In the genomic region with DNA sequence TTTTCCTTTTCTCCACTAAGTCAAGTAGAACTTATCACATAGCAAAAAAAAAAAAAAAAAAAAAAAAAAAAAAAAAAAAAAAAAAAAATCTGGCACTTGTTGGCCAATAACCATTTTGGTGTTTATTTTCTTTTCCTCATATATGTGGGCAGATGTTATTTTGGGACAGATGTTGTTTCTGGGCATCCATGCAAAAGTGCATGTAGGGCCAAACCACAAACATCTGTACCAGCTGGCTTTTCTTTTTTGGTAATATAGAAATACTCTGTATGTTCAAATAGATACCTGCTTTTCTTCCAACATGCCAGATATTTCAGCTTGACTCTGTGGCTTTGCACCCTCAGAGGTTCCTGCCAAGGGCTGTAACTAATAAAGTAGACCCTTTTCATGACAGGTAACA, we compare ENCODE assay signal across 49 mouse cellular contexts. TPM values are rescaled to one million over a fixed set of nuclear protein-coding genes. Genes with fewer than 3 reads are reported as not detected.
"Had no signal": no experiment of that assay in that cellular context is flagged by ENCODE, and none has a peak within 500 bp of the region (broad histone marks: within the 10 kb centered on the region; RNA-seq: fewer than 3 reads in every experiment).

No protein-coding gene starts in this region.

- ATAC-seq: hindbrain, embryonic 16.5 days; hindbrain, postnatal 0 days; inflammation-experienced regulatory T-cells, adult 6 months; intestine, embryonic 15.5 days; intestine, embryonic 16.5 days; intestine, postnatal 0 days had no signal

- H3K9me3 ChIP-seq: heart, embryonic 12.5 days; heart, embryonic 13.5 days; heart, embryonic 15.5 days; hindbrain, embryonic 10.5 days; hindbrain, embryonic 12.5 days; hindbrain, embryonic 13.5 days; hindbrain, embryonic 15.5 days; intestine, embryonic 15.5 days had no signal

- H3K36me3 ChIP-seq: heart, embryonic 12.5 days; heart, embryonic 13.5 days; heart, embryonic 15.5 days; hindbrain, embryonic 10.5 days; hindbrain, embryonic 12.5 days; hindbrain, embryonic 13.5 days; hindbrain, embryonic 15.5 days; intestine, embryonic 15.5 days had no signal

- H3K27me3 ChIP-seq: heart, embryonic 12.5 days; heart, embryonic 13.5 days; heart, embryonic 15.5 days; hindbrain, embryonic 12.5 days; hindbrain, embryonic 13.5 days; hindbrain, embryonic 15.5 days; intestine, embryonic 15.5 days had no signal

- H3K4me2 ChIP-seq: heart, embryonic 11.5 days; heart, embryonic 12.5 days; heart, embryonic 13.5 days; heart, embryonic 15.5 days; hindbrain, embryonic 12.5 days; hindbrain, embryonic 13.5 days; hindbrain, embryonic 14.5 days; hindbrain, embryonic 15.5 days; intestine, embryonic 15.5 days had no signal

- H3K4me1 ChIP-seq: heart, embryonic 12.5 days; heart, embryonic 13.5 days; heart, embryonic 15.5 days; hindbrain, embryonic 10.5 days; hindbrain, embryonic 12.5 days; hindbrain, embryonic 13.5 days; hindbrain, embryonic 15.5 days; intestine, embryonic 15.5 days had no signal

- H3K27ac ChIP-seq: heart, embryonic 13.5 days; heart, embryonic 15.5 days; hindbrain, embryonic 10.5 days; hindbrain, embryonic 12.5 days; hindbrain, embryonic 13.5 days; hindbrain, embryonic 14.5 days; hindbrain, embryonic 15.5 days; hindbrain, postnatal 0 days; intestine, embryonic 15.5 days; kidney, postnatal 0 days; layer of hippocampus, adult 2 months; left cerebral cortex, adult 2 months had no signal

- H3K9ac ChIP-seq: heart, embryonic 12.5 days; heart, embryonic 13.5 days; heart, embryonic 15.5 days; hindbrain, embryonic 12.5 days; hindbrain, embryonic 13.5 days; hindbrain, embryonic 14.5 days; hindbrain, embryonic 15.5 days; intestine, embryonic 15.5 days had no signal

- DNase-seq: heart, postnatal 10 days; heart, postnatal 14 days; heart, postnatal 36 days; heart, postnatal 4 days; kidney, adult 11 months; kidney, adult 18-20 months; kidney, adult 2 months; kidney, adult 8-10 months; kidney, adult 9 months; kidney, postnatal 10 days; kidney, postnatal 14 days; kidney, postnatal 25 days; kidney, postnatal 36 days; kidney, postnatal 4 days; layer of hippocampus, adult 9-11 months; layer of hippocampus, postnatal 36 days had no signal

- H3K4me3 ChIP-seq: heart, embryonic 12.5 days; heart, embryonic 13.5 days; heart, embryonic 15.5 days; hindbrain, embryonic 10.5 days; hindbrain, embryonic 12.5 days; hindbrain, embryonic 13.5 days; hindbrain, embryonic 15.5 days; intestine, embryonic 15.5 days; layer of hippocampus, adult 2 months; left cerebral cortex, adult 2 months had no signal

RNA-seq across cellular contexts. Expression of a gene that starts 51.2 kb away (rescaled TPM):
- total RNA-seq: hematopoietic stem cell, adult 5-6 weeks had no signal
- polyA plus RNA-seq: inflammation-experienced regulatory T-cells, adult 6 months; large intestine, adult 2 months had no signal

RNA-seq across cellular contexts. Expression of a gene that starts 52.1 kb away (rescaled TPM):
- total RNA-seq: heart, postnatal 10 days; heart, postnatal 14 days; heart, postnatal 25 days; heart, postnatal 36 days; heart, postnatal 4 days; hematopoietic stem cell, adult 5-6 weeks; hindbrain, postnatal 0 days; layer of hippocampus, adult 18-20 months; layer of hippocampus, adult 2 months; layer of hippocampus, adult 8-10 months; layer of hippocampus, postnatal 10 days; layer of hippocampus, postnatal 14 days; layer of hippocampus, postnatal 25 days; layer of hippocampus, postnatal 36 days had no signal
- polyA plus RNA-seq: heart, embryonic 11.5 days; heart, embryonic 12.5 days; heart, embryonic 13.5 days; heart, embryonic 14.5 days; heart, embryonic 15.5 days; heart, embryonic 16.5 days; heart, postnatal 0 days; hindbrain, embryonic 10.5 days; hindbrain, embryonic 11.5 days; hindbrain, embryonic 12.5 days; hindbrain, embryonic 13.5 days; hindbrain, embryonic 14.5 days; inflammation-experienced regulatory T-cells, adult 6 months; intestine, embryonic 14.5 days; intestine, embryonic 15.5 days; intestine, embryonic 16.5 days; intestine, postnatal 0 days; kidney, adult 2 months; kidney, embryonic 14.5 days; kidney, embryonic 16.5 days; kidney, postnatal 0 days; large intestine, adult 2 months had no signal
